Mouse (Mus musculus) brain, embryonic 14.5 days (tissue): ENCODE results near the gene Antxr2. TPM values are rescaled to one million over a fixed set of nuclear protein-coding genes. Genes with fewer than 3 reads are reported as not detected.

ENCODE experiments used
- DNase-seq: peaks from one replicate; pipeline ENCODE4 v3.0.0-alpha.2; 2011; ENCODE audit warnings: low read depth
- CTCF ChIP-seq: fragments of 200-500 bp; IDR thresholded peaks from 2 replicates; pipeline ENCODE4 v1.5.1; 2012; ENCODE audit warnings: inconsistent platforms, mild to moderate bottlenecking, moderate library complexity, borderline replicate concordance; ENCODE audit not compliant: insufficient read depth, insufficient read length; ENCODE audit errors: extremely low read depth
- POLR2A ChIP-seq: fragments of 200-500 bp; IDR thresholded peaks from 2 replicates; pipeline ENCODE4 v1.6.1; 2012; ENCODE audit warnings: mild to moderate bottlenecking, inconsistent platforms, borderline replicate concordance; ENCODE audit not compliant: poor library complexity, insufficient read depth, insufficient read length, severe bottlenecking; ENCODE audit errors: extremely low read depth
- polyA plus RNA-seq: library from polyadenylated mRNA; depleted of rRNA; stranded (reverse); fragments of >200 nt; gene quantifications from 2 replicates; pipeline ENCODE4 v1.2.3, GENCODE M21; 2012; rRNA removed

Gene Antxr2
- polyA plus RNA-seq, 1 experiment, result 2.4 TPM

DNA sequence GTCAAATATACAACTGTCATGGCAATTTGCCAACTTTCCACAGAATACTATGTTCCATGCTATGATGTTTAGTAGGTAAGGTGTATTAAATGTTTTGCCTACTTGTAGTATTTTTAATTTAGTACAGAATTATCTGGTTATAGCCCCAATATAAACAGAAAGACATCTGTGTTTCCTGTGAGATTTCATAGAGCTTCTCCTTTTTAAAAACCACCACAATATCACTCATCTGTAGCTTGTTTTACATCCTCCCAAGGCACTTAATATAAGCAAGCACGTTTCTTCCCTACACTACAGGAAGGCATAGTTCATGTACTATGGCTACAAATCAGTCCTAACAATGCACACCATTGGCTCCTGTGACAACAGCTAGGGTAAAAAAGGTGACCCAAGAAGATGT is 188.8 kb downstream of the Antxr2 start:
- TF ChIP-seq POLR2A (no peak), CTCF (no peak)
- no peak for DNase-seq

DNA sequence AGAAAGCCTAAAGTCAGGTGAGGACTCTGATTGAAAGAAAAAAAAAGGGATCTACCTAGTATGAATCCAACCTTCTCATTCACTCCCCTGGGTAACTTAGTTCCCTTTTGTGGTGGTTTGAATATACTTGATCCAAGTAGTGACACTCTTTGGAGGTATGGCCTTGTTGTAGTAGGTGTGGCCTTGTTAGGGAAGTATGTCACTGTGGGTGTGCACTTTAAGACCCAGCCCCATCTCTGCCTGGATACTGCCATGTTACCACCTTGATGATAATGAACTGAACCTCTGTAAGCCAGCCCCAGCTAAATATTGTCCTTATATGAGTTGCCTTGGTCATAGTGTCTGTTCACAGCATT is 190.9 kb downstream of the Antxr2 start:
- no peak for DNase-seq
- TF ChIP-seq CTCF (no peak), POLR2A (no peak)

DNA sequence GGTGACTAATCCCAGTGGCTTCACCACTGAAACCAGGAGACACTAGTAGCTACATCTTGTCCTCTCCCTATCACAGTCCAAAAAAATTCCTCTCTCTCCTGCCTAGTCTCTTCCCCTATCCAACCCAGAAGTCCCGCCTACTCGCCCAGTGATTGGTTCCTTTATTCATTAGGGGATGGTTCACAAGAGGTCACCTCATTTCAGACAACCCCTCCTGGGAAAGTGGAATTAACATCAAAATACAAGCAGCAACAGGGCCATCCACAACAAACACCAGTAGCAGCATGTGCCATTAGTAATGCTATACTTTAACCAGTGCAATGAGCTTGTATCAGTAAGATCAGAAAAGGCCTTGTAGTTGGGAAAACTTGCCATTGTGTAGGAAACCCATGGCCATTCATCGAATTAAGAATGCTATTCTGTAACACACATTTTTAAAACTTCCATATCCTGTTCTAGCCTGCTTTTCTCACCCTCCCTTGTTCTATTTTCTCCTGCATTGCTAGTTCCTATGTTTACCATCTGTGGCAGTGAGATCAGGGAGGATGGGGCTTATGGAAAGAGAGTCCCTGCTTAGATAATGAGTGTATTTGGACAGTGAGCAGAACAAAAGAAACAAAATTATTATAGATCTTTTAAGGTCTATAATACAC is 191.4 kb downstream of the Antxr2 start:
- no peak for DNase-seq
- TF ChIP-seq POLR2A (no peak), CTCF (no peak)

GRCm38 (mm10) chr5:97837333-97837732 is 193.5 kb downstream of the Antxr2 start:
- DNase-seq, result peak; percentile 44
- TF ChIP-seq POLR2A (no peak), CTCF (no peak)

DNA sequence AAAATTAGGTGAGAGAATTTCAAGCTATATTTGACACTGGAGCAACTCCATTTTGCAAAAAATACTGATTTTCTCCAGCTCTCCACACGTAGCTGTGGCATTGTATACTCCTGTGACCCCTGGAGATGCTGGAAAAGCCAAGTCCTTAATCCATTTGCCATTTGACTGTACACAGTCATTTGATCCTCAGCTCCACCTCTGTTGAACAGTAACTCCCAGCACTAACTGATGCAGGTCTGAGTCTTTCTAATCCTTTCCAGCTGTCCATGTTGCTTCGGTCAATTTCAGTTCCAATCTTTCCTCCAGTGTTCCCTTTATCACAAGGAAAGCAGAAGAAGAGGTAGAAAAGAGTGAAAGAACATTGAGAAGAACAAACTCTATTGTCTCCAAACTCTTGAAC is 195.4 kb downstream of the Antxr2 start:
- TF ChIP-seq POLR2A, result no peak
- TF ChIP-seq CTCF, result no peak
- DNase-seq, result no peak

- TF ChIP-seq POLR2A (no peak), CTCF (no peak)
- DNase-seq, result no peak
Measured at GRCm38 (mm10) chr5:97834770-97835169, 196.1 kb downstream of the Antxr2 start.

Other genes starting within 250 kb of the Antxr2 start
- gene Prdm8, start 136.2 kb upstream of the Antxr2 start, polyA plus RNA-seq, result 23.2 and 26.7 TPM in 2 replicates
- 0.33 and 0.43 TPM in 2 replicates for gene Fgf5, start 223.1 kb upstream of the Antxr2 start, polyA plus RNA-seq